Mouse (Mus musculus): Measurements from ENCODE around the gene Ogfod2.
A peak's percentile ranks its signal among the peaks of the same experiment; 100 is the strongest.

Gene Ogfod2

DNA sequence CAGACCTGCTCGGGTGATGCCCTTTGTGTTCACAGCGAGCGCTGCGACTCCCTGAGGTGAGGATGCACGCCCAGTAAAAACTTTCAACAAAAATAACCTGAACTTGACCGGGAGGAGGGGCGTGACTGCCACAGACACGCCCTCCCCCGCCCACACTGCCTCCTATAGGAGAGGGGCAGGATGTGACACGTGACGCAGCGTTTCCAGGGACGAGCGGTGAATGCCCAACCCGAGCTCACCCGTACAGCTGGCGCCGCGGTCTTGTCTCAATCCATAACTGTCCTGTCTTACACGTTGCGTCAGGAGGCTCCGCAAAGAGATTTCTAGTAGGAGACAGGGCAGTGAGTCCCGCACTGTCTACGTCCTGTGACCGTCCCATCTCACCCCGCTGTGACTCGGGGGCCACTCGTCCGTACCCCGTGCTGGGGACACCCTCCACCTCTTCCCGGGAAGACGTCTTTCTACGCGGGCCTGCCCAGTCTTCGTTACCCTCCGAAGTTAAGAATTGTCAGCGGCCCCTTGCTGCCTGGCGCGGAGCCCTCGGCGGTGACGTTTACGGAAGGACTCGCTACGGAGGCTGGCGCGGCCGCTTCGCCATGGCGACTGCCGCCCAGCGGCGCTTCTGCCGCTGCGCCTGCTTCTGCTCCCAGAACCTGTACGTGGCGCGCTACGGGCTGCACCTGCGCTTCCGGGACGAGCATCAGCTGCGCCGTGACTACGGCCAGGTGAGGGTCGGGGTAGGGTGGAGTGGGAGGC, at the start of gene Ogfod2:
Ogfod2 (plus strand) TSS at position 556 of the 756 bp plus-strand sequence.
- peak; percentile 90 to 93 for DNase-seq (ENCODE audit: low spot score in 2 of 2)

DNA sequence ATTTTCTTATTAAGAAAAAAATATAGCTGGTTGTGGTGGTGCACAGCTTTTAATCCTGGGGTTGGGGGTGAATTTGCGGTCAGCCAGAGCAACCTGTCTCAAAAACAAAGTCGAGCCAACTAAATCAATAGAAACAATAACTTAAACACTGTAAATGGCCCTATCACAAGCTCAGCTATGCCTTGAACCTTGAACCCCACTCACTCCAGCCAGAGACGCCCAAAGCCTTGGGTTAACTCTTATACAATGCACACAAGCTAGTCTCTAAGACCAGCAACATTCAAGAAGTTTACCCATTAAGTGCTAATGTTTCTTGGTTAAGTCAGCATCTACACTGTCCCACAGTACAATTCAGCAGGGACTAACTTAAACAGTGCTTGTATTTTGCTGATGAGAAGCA, 42.4 kb upstream of the Ogfod2 start:
- DNase-seq (ENCODE audit: low spot score in 2 of 2), result no peak

DNA sequence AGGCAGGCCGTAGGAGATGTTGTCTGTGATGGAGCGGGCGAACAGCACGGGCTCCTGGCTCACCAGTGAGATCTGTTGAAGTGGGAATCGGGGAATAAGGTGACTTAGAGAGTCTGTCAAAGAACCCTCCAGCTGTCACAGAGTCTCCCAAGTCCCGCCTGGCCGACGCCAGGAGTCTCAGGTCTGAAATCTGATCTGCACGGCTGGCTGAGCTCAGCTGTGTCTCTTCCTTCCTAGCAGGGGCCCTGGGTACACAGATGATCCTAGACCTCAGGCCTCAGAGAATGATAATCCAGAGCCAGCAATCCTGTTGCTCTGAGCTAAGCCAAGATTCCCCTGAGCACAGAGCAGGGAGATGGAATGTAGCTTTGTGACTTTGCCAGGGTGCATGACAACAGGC, 38.4 kb upstream of the Ogfod2 start:
- DNase-seq (ENCODE audit: low spot score in 2 of 2), result no peak

DNA sequence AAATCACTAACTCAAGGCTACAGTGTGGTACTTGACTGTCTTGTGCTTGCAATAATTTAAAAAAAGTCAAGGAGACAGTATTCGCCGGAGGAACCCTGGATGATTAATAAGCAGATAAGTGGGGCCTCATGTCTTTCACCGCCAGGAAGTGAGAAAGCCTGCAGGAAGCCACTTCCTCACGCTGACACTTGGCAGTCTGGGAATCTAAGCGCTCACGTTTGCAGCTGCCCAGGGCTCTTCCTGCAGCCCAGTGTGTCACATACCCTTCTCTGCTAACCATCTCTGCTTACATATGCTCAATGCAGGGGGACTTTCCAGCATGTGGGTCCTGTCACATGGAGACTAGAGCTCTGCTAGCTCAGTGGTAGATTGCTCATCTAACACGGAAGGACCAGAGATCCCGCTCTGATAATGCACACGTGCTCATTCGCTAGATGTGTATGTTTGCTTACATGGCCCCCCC, 37.2 kb upstream of the Ogfod2 start:
- DNase-seq (ENCODE audit: low spot score in 2 of 2), result no peak

DNA sequence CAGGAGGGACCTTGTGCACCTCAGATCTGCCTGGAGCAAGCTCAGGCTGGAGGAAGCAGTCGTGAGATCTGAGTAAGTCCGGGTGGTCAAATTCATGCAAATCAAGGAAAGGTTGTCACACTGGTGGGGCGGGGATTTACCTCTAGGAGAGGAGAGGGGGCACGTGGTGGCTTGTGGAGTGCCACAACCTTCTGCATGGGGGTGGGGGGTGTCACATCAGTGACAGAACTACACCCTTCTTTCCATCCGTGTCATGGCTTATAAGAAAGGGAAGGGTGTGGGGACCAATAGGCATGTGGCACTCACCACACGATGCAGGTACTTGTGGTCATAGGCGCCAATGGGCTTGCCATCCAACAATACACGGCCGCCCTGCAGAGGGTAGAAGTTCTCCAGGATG, 36.4 kb upstream of the Ogfod2 start:
- DNase-seq (ENCODE audit: low spot score in 2 of 2), result no peak

DNA sequence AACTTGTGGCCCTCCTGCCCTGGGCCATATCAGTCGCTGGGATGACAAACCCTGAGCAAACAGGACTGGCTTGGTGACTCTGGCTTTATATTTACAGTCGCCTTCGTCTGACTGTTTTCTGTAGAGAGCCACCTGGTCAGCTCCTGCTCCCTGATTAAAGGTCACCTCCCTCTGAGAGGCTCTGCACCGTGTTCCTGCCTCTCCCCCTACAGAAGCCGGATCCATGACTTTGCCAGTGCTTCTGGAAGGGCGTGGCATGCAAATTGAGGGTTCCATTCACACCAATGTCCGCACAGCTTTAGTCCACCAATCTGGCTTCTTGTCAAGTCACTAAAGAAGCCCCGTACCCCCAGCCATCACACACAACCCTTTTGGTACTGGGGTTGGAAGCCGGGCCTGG, 35.5 kb upstream of the Ogfod2 start:
- DNase-seq (ENCODE audit: low spot score in 2 of 2), result no peak

DNA sequence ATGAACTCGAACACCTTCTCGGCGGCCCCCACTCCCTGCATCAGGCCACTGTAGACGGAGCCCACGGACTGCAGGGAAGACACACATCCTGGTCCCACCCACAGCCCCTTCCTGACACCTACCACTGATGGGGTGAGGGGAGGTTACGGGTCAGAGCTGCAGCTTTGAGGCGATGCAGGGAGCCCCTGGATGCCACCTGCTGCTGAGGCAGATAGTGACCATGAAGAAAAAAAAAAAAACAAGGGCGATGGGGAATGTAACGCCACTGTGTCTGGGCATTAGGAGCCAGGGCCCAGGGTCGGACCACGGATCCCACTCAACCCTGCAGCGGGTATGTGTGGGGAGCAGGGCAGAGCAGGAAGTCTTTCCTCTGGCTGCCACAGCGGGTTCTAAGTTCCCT, 34.9 kb upstream of the Ogfod2 start:
- DNase-seq (ENCODE audit: low spot score in 2 of 2), result no peak

DNA sequence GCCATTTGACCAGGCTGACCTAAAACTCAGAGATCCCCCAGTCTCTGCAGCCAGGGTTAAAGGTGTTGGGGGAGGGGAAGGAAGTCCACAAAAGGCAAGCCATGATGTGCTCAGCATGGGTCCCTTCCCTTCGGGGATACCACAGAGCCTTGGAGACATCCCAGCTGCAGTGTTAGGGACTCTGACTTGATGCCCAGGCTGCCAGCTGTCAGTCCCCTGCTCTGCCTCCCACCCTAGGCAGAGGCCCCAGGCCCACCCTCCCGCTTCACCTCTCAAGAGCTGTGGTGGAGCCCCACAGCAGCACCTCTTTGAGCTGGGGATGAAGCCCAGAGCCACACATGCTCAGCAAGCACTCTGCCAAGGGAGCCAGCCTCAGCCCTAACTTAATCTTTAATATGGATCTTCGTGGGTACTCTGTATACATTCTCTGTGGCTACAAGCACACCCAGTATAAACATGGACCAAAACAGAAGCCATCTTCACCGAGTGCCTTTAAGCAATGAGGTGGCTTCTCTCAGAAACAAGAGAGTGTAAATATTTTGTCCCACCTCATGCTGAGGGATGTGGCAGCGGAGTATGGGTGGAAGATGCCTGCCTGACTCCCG, 34.1 kb upstream of the Ogfod2 start:
- DNase-seq (ENCODE audit: low spot score in 2 of 2), result no peak

DNA sequence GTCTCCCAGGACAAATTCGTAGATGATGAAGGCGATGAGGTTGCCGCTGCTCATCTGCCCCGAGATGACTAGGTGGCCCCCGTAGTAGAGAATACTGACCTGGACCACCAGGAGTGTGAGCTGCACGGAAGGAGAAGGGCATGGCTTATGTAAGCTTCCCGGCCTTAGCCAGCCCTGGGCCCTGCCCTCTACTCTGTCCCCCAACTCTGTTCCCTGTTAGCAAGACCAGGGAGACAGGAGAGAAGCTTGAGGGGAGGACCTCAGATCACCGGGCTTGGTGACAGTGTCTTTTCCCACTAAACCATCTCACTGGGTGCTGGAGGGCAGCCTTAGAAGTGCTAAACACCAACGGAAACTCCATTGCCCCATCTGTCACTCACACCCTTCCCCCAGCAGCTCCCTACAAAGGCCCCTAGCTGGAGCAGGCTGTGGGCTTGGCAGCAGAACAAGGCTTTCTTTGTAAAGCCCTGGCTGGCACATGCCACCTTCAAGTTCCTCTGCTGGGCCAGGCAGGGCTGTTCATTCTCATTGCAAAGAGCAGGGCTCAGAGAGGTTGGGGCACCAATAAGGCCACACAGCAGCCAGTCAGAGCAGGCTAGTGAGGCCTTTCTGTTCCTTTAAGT, 33.2 kb upstream of the Ogfod2 start:
- no peak for DNase-seq (ENCODE audit: low spot score in 2 of 2)

DNA sequence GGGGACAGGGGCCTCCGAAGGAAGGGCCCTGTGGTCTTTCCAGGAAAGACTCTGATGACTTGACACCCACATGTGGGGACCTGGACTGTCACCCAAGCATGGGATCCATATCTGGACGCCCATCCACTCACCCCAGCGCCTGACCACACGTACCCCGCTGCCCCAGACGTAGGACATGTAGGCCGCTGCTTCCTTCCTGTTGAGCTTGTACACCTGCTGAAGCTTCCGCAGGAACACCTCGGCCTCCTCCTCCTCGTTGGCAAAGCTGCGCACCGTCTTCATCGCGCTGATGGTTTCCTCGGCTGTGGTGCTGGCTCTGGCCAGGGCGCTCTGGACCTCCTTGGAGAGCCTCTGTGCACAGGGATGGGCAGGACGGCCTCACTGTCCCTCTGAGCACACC, 32.2 kb upstream of the Ogfod2 start:
- DNase-seq (ENCODE audit: low spot score in 2 of 2), result no peak

DNA sequence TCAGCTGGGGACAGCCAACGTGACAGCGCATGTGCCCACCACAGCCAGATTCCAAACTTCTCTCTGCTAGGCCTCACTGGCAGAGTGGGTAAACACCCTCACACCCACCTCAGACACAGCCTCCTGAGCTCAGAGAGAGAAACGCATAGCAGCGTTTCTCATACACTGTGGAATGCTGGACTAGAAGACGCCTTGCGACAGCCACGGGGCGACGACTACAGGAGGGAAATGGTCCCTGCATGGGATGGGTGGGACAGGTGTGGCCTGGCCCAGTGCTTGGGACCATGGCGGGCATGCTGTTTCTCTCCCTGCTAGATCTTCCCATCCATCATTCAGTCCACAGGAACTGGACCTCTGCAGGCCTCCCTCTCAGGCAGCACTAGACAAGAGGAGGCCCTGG, 29.6 kb upstream of the Ogfod2 start:
- no peak for DNase-seq (ENCODE audit: low spot score in 2 of 2)

DNA sequence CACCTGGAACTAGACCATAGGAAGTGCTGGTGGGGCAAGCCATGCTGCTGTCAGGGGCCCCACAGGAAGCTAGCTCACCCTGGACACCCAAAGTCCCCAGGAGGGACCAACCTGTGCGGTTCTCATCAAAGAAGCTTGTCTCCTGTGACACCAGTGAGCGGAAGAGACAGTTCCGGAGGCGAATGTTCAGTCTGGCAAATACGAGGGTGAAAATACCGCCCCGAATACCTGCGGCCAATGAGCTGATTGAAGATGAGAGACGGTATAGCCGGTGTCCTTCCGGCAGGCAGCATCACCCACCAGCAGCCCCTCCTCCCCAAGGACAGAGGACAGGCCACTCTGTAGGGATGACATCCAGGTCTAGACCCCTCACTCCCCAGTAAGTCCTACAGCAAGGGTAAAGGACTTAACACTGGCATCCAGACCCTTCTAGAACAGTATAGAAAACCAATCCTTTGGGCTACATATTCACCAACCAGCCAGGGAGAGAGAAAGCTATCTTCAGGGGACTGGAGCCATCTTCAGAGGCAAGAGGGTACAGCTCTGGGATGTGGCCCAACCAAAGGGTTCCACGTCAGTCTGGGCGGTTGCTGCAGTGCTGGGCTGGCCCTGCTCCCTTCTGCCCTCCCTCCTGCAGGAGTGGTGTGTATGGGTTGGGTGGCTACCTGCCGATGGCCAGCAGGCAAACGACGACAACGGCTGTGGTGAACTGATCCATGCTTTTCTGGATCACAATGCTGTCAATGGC, 29.0 kb upstream of the Ogfod2 start:
- no peak for DNase-seq (ENCODE audit: low spot score in 2 of 2)

DNA sequence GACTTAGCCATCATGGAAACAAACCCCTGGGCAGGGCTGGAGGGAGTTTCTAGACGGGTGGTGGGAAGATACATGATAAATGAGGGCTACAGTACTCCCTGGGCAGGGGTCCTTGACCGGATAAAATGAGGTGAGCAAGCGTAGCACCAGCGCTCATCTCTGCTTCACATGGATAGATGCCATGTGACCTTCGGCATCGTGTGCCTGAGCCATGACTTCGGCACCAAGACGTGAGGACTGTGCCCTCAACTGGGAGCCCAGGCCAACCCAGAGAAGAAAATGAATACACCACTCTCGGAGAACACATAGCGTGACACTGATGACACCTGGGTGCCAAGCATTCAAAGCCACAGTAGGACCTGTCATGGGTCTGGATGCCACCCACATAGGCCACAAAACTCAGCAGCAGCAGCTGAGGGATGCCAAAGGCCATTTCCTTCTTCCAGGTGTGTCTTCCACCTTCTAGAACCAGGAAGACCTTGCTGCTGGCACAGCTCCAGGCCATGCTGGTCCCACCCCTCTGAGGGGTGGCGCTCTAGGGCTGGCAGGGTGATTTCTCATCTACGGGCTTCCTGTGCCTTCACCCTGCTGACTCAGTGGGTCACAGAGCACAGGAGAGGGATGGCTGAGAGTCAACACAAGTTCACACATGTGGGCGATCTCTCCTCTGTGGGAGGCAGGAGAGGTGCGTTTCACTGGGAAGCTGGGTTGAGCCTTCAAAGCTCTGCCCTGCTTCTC, 28.1 kb upstream of the Ogfod2 start:
- DNase-seq (ENCODE audit: low spot score in 2 of 2), result peak; percentile 69 to 86

DNA sequence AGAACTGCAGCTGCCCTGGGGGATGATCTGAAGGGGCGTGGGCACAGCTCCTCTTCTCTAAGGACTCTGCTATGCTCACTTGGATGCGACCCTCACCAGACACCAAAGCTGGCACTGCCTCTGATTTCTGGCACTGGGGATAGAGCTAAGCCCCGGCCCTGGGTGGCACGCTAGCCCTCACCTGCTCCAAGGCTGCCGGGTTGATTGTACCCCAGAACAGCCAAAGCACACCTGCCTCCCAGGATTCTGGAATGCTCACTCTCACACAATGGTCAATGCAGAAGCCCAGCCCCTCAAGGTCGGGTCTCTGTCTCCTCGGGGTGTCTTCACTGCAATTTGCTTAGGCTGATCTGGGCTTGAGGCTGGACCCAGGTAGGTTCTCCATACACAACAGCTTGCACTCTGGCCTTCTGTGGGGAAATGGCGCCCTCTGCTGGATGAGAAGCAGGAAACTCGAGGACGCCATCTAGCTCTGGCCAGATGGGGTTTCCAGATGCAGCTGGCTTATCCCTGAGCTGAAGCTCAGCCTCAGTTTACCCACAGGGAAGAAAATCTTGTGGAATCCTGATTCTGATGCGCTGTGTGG, 27.4 kb upstream of the Ogfod2 start:
- peak; percentile 79 to 86 for DNase-seq (ENCODE audit: low spot score in 2 of 2)

DNA sequence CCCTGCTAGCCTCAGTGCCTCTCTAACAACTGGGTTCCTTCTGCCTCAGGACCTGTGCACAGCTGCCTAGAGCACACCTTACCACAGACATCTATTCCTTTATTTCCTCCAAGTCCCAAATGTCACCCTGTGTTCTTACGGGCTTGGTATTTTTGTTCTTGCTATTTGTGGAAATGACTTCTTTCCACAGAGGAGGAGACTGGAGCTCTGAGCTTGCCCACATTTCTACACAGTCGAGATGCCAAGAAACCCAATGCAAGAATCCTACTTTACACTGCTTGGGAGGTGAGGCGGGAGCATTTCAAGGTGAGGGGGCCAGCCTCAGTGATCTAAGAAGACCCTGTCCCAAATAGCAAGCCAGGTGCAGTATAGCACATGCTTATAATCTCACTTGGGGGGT, 26.6 kb upstream of the Ogfod2 start:
- no peak for DNase-seq (ENCODE audit: low spot score in 2 of 2)

DNA sequence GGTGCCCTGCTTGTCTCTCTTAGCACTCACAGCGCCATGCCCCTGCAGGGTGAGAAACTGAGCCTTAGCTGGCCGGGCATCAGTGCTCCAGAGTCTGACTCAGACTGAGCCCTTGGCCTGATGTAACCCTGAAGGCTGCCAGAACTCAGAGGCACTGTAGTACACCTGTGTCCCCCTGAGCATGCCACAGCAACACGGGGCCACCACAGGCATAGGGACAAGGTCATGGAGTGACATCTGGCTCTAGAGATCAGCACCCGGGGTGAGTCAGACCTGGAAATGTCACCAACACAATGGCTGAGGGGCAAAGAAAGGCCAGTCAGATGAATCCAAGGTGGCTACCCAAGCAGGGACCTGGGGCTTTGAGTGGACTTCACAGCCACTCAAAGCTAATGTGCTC, 25.2 kb upstream of the Ogfod2 start:
- DNase-seq (ENCODE audit: low spot score in 2 of 2), result no peak

DNA sequence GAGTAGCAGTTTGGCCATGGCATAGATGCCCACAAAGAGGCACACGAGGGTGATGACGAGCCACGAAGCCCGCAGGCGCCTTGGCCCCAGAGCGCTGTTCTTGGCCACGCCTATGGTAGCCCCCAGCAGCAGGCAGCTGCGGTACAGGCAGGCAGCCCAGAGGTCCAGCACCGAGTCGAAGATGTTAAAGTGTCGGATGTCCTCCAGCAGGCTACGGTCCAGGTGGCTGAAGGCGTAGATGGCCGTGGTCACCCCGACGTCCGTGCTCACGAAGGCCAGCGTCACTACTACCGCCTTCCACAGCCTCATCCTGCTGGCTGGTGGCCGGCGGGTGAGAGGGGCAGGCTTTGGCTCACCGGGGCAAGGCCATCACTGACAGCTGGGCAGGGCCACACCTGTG, 22.2 kb upstream of the Ogfod2 start:
- DNase-seq (ENCODE audit: low spot score in 2 of 2), result no peak

DNA sequence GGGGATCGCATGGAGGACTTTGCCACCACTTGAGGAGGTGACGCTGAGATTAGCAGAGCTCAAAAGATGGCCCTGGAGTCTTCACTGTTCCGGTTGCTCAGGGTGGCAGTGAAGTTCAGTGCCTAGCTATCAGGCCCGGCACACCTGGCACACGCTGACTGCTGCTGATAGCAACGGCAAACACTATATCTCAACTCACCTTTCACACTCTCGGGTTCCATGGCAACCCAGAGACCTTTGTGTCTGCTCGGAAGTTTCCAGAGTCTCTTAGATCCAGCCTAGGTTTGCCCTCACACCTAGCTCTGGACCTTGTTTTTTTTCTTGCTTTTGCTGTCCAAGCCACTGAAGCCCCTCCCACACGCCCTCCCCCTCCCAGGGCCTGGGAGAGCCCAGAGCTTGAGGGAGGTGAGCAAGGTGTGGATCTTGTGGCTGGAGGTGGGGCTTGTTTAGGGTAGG, 20.1 kb upstream of the Ogfod2 start:
- DNase-seq (ENCODE audit: low spot score in 2 of 2), result no peak

DNA sequence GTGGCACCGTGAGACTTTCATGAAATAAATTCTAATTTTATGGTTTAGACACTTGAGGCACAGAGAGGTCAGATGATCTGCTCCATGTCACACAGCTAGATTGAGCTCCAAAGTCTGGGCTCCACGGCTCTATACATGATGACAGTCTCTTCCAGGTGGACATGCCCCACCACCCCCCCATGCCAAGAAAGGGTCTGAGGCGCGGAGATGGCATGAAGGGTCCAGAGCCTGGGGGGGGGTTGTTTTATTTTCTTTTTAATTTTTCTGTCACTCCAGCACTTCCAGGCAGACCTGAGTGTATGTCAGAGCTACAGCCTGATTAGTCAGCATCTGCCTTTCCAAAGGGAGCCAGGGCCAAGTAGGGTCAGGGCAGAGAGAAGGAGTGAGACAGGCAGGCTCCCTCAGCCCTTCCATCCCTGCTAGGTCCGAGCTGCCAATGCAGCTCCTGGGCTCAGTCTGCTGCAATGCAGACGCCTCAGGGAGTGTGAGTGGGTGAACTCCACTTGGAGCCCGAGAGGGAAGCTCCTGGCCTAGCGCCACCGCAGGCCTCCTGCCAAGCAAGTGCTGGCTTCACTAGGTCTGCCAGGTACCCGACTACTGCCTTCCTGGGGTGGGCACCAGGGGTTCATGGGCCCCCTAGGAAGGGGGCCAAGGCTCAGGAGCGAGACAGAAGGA, 18.8 kb upstream of the Ogfod2 start:
- peak in 1 of 2 experiments; percentile 57 for DNase-seq (ENCODE audit: low spot score in 2 of 2)

DNA sequence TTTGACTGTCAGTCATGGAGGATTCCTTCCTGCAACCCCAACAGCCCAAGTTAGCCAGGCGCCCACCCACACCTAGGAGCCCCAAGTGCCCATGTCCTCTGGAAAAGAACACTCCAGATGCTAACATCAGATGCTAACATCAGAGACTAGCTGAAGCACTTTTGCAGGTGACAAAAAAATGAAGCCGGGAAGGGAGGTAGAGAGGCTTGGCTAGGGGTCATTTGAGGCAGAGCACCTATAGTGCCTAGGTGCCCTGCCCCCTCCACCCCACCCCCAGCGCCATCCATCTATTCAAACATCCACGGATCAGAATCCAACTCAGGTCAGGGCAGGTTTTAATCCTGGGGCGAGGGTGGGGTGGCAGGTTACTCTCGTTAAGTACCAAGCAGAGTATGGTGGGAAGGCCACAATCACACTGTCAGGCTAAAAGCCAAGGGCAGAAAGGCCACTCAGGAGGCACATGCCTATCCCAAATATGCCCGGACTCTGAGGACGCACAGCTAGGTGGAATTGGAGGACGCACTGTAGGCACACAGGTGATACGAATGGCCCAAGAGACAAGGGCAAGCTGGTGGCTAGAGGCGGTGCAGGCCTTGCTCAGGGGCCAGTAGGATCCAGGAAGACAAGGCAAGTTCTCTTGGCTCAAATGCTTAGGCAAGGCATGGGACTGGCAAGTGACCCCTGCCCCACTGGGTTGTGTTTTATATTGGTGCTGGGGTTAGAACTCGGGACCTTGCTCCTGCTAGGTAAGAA, 18.1 kb upstream of the Ogfod2 start:
- no peak for DNase-seq (ENCODE audit: low spot score in 2 of 2)

All from urinary bladder, postnatal 36 days (tissue).